ENCODE assay signal across 13 mouse cellular contexts in genomic region chr2:18916042-18916407, GRCm38 (mm10).
DNase-seq lines count a peak whose midpoint lies in the region; ATAC-seq and TF ChIP-seq lines count a peak whose summit lies in the region.
"Had no signal": no experiment of that assay in that cellular context is flagged by ENCODE, and none has a peak within 500 bp of the region (broad histone marks: within the 10 kb centered on the region; RNA-seq: fewer than 3 reads in every experiment).

No protein-coding gene starts in this region.

- DNase-seq in heart, adult 8-10 months (ENCODE audit: low spot score) = no peak
- no peak for DNase-seq in liver, embryonic 11.5 days (ENCODE audit: low spot score)
- DNase-seq in liver = no peak
- no peak for DNase-seq in right cerebral cortex, postnatal 25 days
- DNase-seq: cerebellum, adult 9-11 months; heart, postnatal 36 days had no signal

- 73% methylated on average over 2 of the region's 2 CpGs for WGBS in heart, embryonic 16.5 days
- 25% methylated on average over 2 of the region's 2 CpGs for WGBS in liver, embryonic 11.5 days
- 21% methylated on average over 2 of the region's 2 CpGs for WGBS in liver, embryonic 15.5 days (ENCODE audit: insufficient replicate concordance)

- H3K27ac ChIP-seq in heart, embryonic 16.5 days (ENCODE audit: low read length) = 0 out of 2 replicates have a peak overlapping the region, but pooled peaks have one; percentile 28
- no peak overlapping the region for H3K27ac ChIP-seq in liver, embryonic 11.5 days (ENCODE audit: low read depth, low read length)
- H3K27ac ChIP-seq in bone marrow macrophage, adult 2 months (ENCODE audit: insufficient read depth, low read depth, low read length) = peak overlapping the region; percentile 32
- peak overlapping the region; percentile 33; the same call in 1 of the 2 replicates for H3K27ac ChIP-seq in liver, embryonic 15.5 days (replicated peaks)
- H3K27ac ChIP-seq: lung, embryonic 15.5 days; midbrain, embryonic 15.5 days had no signal

- H3K9me3 ChIP-seq in heart, embryonic 16.5 days (replicated peaks; ENCODE audit: control insufficient read depth, low read length) = no peaks in the 10 kb centered on the region
- no peaks in the 10 kb centered on the region for H3K9me3 ChIP-seq in liver, embryonic 11.5 days (ENCODE audit: control insufficient read depth, low read length)
- H3K9me3 ChIP-seq in liver, embryonic 15.5 days (replicated peaks) = no peaks in the 10 kb centered on the region
- H3K9me3 ChIP-seq: lung, embryonic 15.5 days; midbrain, embryonic 15.5 days had no signal

- no peak overlapping the region for H3K9ac ChIP-seq in heart, embryonic 16.5 days (ENCODE audit: low read length)
- no peak overlapping the region for H3K9ac ChIP-seq in liver, embryonic 11.5 days (ENCODE audit: low read depth, low read length)
- H3K9ac ChIP-seq in liver, embryonic 15.5 days = no peak overlapping the region
- H3K9ac ChIP-seq: lung, embryonic 15.5 days; midbrain, embryonic 15.5 days had no signal

- no peak overlapping the region for H3K4me3 ChIP-seq in heart, embryonic 16.5 days (ENCODE audit: low read length)
- H3K4me3 ChIP-seq in liver, embryonic 11.5 days (ENCODE audit: low read depth, low read length) = no peak overlapping the region
- no peak overlapping the region for H3K4me3 ChIP-seq in bone marrow macrophage, adult 2 months (ENCODE audit: insufficient read depth, low read length)
- H3K4me3 ChIP-seq in liver, embryonic 15.5 days (replicated peaks) = no peak overlapping the region
- H3K4me3 ChIP-seq: lung, embryonic 15.5 days; midbrain, embryonic 15.5 days had no signal

- H3K36me3 ChIP-seq in heart, embryonic 16.5 days (ENCODE audit: control insufficient read depth, insufficient read depth) = no peaks in the 10 kb centered on the region
- no peaks in the 10 kb centered on the region for H3K36me3 ChIP-seq in liver, embryonic 11.5 days (ENCODE audit: control insufficient read depth, insufficient read depth, low read length)
- H3K36me3 ChIP-seq in liver, embryonic 15.5 days (replicated peaks) = no peaks in the 10 kb centered on the region
- H3K36me3 ChIP-seq: lung, embryonic 15.5 days; midbrain, embryonic 15.5 days had no signal

- TF ChIP-seq CTCF in bone marrow macrophage, adult 2 months (IDR thresholded peaks at IDR 0.05; ENCODE audit: low read depth, low read length) = no peak

- no peak overlapping the region for H3K4me2 ChIP-seq in heart, embryonic 16.5 days (ENCODE audit: low read depth, low read length)
- H3K4me2 ChIP-seq in liver, embryonic 11.5 days = no peak overlapping the region
- H3K4me2 ChIP-seq in liver, embryonic 15.5 days = no peak overlapping the region
- H3K4me2 ChIP-seq: lung, embryonic 15.5 days; midbrain, embryonic 15.5 days had no signal

- ATAC-seq in heart, embryonic 16.5 days (replicated peaks; ENCODE audit: extremely low read depth, insufficient read depth, low FRiP score) = no peak
- peak; percentile 12; the same call in 1 of the 2 replicates for ATAC-seq in liver, embryonic 11.5 days (replicated peaks; ENCODE audit: low FRiP score)
- ATAC-seq in liver, embryonic 15.5 days (ENCODE audit: insufficient read depth) = no peak
- ATAC-seq: intestine, postnatal 0 days; midbrain, embryonic 15.5 days; Patski had no signal

- TF ChIP-seq POLR2A in bone marrow macrophage, adult 2 months (IDR thresholded peaks at IDR 0.05; ENCODE audit: borderline replicate concordance, low read depth, low read length) = no peak

- H3K4me1 ChIP-seq in heart, embryonic 16.5 days (ENCODE audit: control insufficient read depth, insufficient read depth, low read length) = peaks cover 26% of the 10 kb centered on the region
- peaks cover 59% of the 10 kb centered on the region for H3K4me1 ChIP-seq in liver, embryonic 11.5 days (replicated peaks; ENCODE audit: control insufficient read depth, insufficient read depth, low read length)
- peaks cover 56% of the 10 kb centered on the region for H3K4me1 ChIP-seq in bone marrow macrophage, adult 2 months (ENCODE audit: control insufficient read depth, insufficient read depth, low read length)
- peaks cover 77% of the 10 kb centered on the region for H3K4me1 ChIP-seq in liver, embryonic 15.5 days (replicated peaks)

- no peaks in the 10 kb centered on the region for H3K27me3 ChIP-seq in heart, embryonic 16.5 days (ENCODE audit: control insufficient read depth, insufficient read depth, low read length)
- H3K27me3 ChIP-seq in liver, embryonic 11.5 days (replicated peaks; ENCODE audit: control insufficient read depth, insufficient read depth, low read length) = no peaks in the 10 kb centered on the region
- no peaks in the 10 kb centered on the region for H3K27me3 ChIP-seq in liver, embryonic 15.5 days
- H3K27me3 ChIP-seq: lung, embryonic 15.5 days; midbrain, embryonic 15.5 days; Patski had no signal
